Mouse (Mus musculus): ENCODE data around the gene Lin7b. TPM values are rescaled to one million over a fixed set of nuclear protein-coding genes. Genes with fewer than 3 reads are reported as not detected.

The Lin7b gene
- 2.9 and 4.5 TPM in 2 replicates for polyA plus RNA-seq (2015; fragmentation: Nextera tagmentation; extraction: Ambion mirVana)

GRCm38 (mm10) chr7:45370475-45371311, at the start of gene Lin7b:
TSS of gene Lin7b (minus strand) at chr7:45370583.
- Histone ChIP-seq H3K36me3 (ENCODE audit: poor library complexity, severe bottlenecking) (peaks cover 41% of the 10 kb centered on the region), H3K4me2 (peak within 1 kb of the TSS; percentile 90), H3K9ac (peak within 1 kb of the TSS; percentile 69), H3K27me3 (peaks cover 20% of the 10 kb centered on the region), H3K27ac (no peak within 1 kb of the TSS), H3K4me1 (peaks cover 30% of the 10 kb centered on the region), H3K4me3 (peak within 1 kb of the TSS; percentile 46), H3K9me3 (replicated peaks) (no peaks in the 10 kb centered on the region)
- WGBS = 11% methylated on average over 28 of the region's 28 CpGs
- ATAC-seq = peak; percentile 52

- 12% methylated on average over 13 of the region's 13 CpGs for WGBS
- peaks cover 29% of the 10 kb centered on the region for H3K36me3 ChIP-seq (ENCODE audit: poor library complexity, severe bottlenecking)
- H3K27ac ChIP-seq = no peak overlapping the region
- no peaks in the 10 kb centered on the region for H3K9me3 ChIP-seq (replicated peaks)
- H3K4me2 ChIP-seq = no peak overlapping the region
- H3K27me3 ChIP-seq = peaks cover 81% of the 10 kb centered on the region
- ATAC-seq = no peak
- no peak overlapping the region for H3K4me3 ChIP-seq
- peaks cover 16% of the 10 kb centered on the region for H3K4me1 ChIP-seq
- no peak overlapping the region for H3K9ac ChIP-seq
Observed at GRCm38 (mm10) chr7:45417962-45418492, 47.6 kb upstream of the Lin7b start.

- peaks cover 99% of the 10 kb centered on the region for H3K27me3 ChIP-seq
- ATAC-seq = no peak
- 0 out of 2 replicates have a peak overlapping the region, but pooled peaks have one; percentile 1 for H3K4me3 ChIP-seq
- peaks cover 18% of the 10 kb centered on the region for H3K4me1 ChIP-seq
- no peak overlapping the region for H3K9ac ChIP-seq
- no peak overlapping the region for H3K27ac ChIP-seq
- H3K9me3 ChIP-seq (replicated peaks) = no peaks in the 10 kb centered on the region
- H3K4me2 ChIP-seq = no peak overlapping the region
- 11% methylated on average over 33 of the region's 37 CpGs for WGBS
- H3K36me3 ChIP-seq (ENCODE audit: poor library complexity, severe bottlenecking) = peaks cover 5% of the 10 kb centered on the region
Observed at GRCm38 (mm10) chr7:45415636-45416035, 45.3 kb upstream of the Lin7b start.

GRCm38 (mm10) chr7:45414740-45415224, 44.4 kb upstream of the Lin7b start:
- no peak overlapping the region for H3K9ac ChIP-seq
- no peak for ATAC-seq
- H3K4me3 ChIP-seq = no peak overlapping the region
- no peak overlapping the region for H3K27ac ChIP-seq
- no peaks in the 10 kb centered on the region for H3K36me3 ChIP-seq (ENCODE audit: poor library complexity, severe bottlenecking)
- H3K4me2 ChIP-seq = no peak overlapping the region
- peaks cover 99% of the 10 kb centered on the region for H3K27me3 ChIP-seq
- WGBS = 48% methylated on average over 12 of the region's 12 CpGs
- H3K4me1 ChIP-seq = peaks cover 18% of the 10 kb centered on the region
- H3K9me3 ChIP-seq (replicated peaks) = no peaks in the 10 kb centered on the region

- under 1% methylated on average over 26 of the region's 27 CpGs for WGBS
- H3K4me1 ChIP-seq = peaks cover 18% of the 10 kb centered on the region
- peak overlapping the region; percentile 67 for H3K4me2 ChIP-seq
- ATAC-seq = peak; percentile 16; the same call in 1 of the 2 replicates
- H3K27ac ChIP-seq = no peak overlapping the region
- peak overlapping the region; percentile 45 for H3K4me3 ChIP-seq
- no peaks in the 10 kb centered on the region for H3K9me3 ChIP-seq (replicated peaks)
- H3K36me3 ChIP-seq (ENCODE audit: poor library complexity, severe bottlenecking) = no peaks in the 10 kb centered on the region
- peak overlapping the region; percentile 50 for H3K9ac ChIP-seq
- H3K27me3 ChIP-seq = peaks cover 99% of the 10 kb centered on the region
Observed at GRCm38 (mm10) chr7:45413864-45414739, 43.7 kb upstream of the Lin7b start.

GRCm38 (mm10) chr7:45413113-45413863, 42.9 kb upstream of the Lin7b start, which contains the start of gene Ntf5:
TSS of gene Ntf5 (plus strand) at chr7:45413695.
- Histone ChIP-seq H3K9ac (peak within 1 kb of the TSS; percentile 50), H3K4me3 (peak within 1 kb of the TSS; percentile 45), H3K9me3 (replicated peaks) (no peaks in the 10 kb centered on the region), H3K36me3 (ENCODE audit: poor library complexity, severe bottlenecking) (no peaks in the 10 kb centered on the region), H3K4me1 (peaks cover 18% of the 10 kb centered on the region), H3K27ac (no peak within 1 kb of the TSS), H3K4me2 (peak within 1 kb of the TSS; percentile 67), H3K27me3 (peaks cover 99% of the 10 kb centered on the region)
- 3% methylated on average over 29 of the region's 45 CpGs for WGBS
- peak; percentile 57 for ATAC-seq

GRCm38 (mm10) chr7:45412421-45412820, 42.0 kb upstream of the Lin7b start:
- Histone ChIP-seq H3K27ac (no peak overlapping the region), H3K36me3 (ENCODE audit: poor library complexity, severe bottlenecking) (no peaks in the 10 kb centered on the region), H3K9me3 (replicated peaks) (no peaks in the 10 kb centered on the region), H3K4me1 (peaks cover 18% of the 10 kb centered on the region), H3K4me3 (no peak overlapping the region), H3K9ac (no peak overlapping the region), H3K4me2 (no peak overlapping the region), H3K27me3 (peaks cover 99% of the 10 kb centered on the region)
- WGBS = 71% methylated on average over 2 of the region's 2 CpGs
- ATAC-seq = no peak

- H3K4me2 ChIP-seq = no peak overlapping the region
- no peak for ATAC-seq
- H3K9me3 ChIP-seq (replicated peaks) = no peaks in the 10 kb centered on the region
- H3K9ac ChIP-seq = no peak overlapping the region
- H3K36me3 ChIP-seq (ENCODE audit: poor library complexity, severe bottlenecking) = no peaks in the 10 kb centered on the region
- 87% methylated on average over 8 of the region's 8 CpGs for WGBS
- peaks cover 99% of the 10 kb centered on the region for H3K27me3 ChIP-seq
- H3K27ac ChIP-seq = no peak overlapping the region
- peaks cover 25% of the 10 kb centered on the region for H3K4me1 ChIP-seq
- H3K4me3 ChIP-seq = no peak overlapping the region
Observed at GRCm38 (mm10) chr7:45409497-45410163, 39.2 kb upstream of the Lin7b start.

GRCm38 (mm10) chr7:45408949-45409348, 38.6 kb upstream of the Lin7b start:
- no peaks in the 10 kb centered on the region for H3K36me3 ChIP-seq (ENCODE audit: poor library complexity, severe bottlenecking)
- no peak overlapping the region for H3K4me2 ChIP-seq
- no peaks in the 10 kb centered on the region for H3K9me3 ChIP-seq (replicated peaks)
- H3K9ac ChIP-seq = no peak overlapping the region
- 89% methylated on average over 17 of the region's 17 CpGs for WGBS
- peaks cover 92% of the 10 kb centered on the region for H3K27me3 ChIP-seq
- H3K4me1 ChIP-seq = peaks cover 21% of the 10 kb centered on the region
- H3K4me3 ChIP-seq = no peak overlapping the region
- no peak for ATAC-seq
- H3K27ac ChIP-seq = no peak overlapping the region

GRCm38 (mm10) chr7:45408351-45408750, 38.0 kb upstream of the Lin7b start:
- Histone ChIP-seq H3K36me3 (ENCODE audit: poor library complexity, severe bottlenecking) (no peaks in the 10 kb centered on the region), H3K27me3 (peaks cover 86% of the 10 kb centered on the region), H3K4me2 (no peak overlapping the region), H3K27ac (no peak overlapping the region), H3K9me3 (replicated peaks) (no peaks in the 10 kb centered on the region), H3K4me1 (peaks cover 15% of the 10 kb centered on the region), H3K9ac (no peak overlapping the region), H3K4me3 (no peak overlapping the region)
- ATAC-seq = no peak
- 70% methylated on average over 7 of the region's 7 CpGs for WGBS

GRCm38 (mm10) chr7:45407836-45408235, 37.5 kb upstream of the Lin7b start:
- Histone ChIP-seq H3K4me1 (peaks cover 11% of the 10 kb centered on the region), H3K9ac (no peak overlapping the region), H3K9me3 (replicated peaks) (no peaks in the 10 kb centered on the region), H3K27ac (no peak overlapping the region), H3K36me3 (ENCODE audit: poor library complexity, severe bottlenecking) (no peaks in the 10 kb centered on the region), H3K27me3 (peaks cover 81% of the 10 kb centered on the region), H3K4me3 (no peak overlapping the region), H3K4me2 (no peak overlapping the region)
- ATAC-seq = no peak
- 84% methylated on average over 10 of the region's 10 CpGs for WGBS
